Mouse (Mus musculus) right cerebral cortex, postnatal 36 days (tissue): ENCODE data around the gene Ankrd39.

ENCODE experiments used
- DNase-seq, 2 experiments: peaks; one replicate each; pipeline ENCODE4 v3.0.0; 2022; ENCODE audit warnings: low spot score in 2 of 2, mixed read lengths in 1 of 2

The Ankrd39 gene

GRCm38 (mm10) chr1:36572709-36573108 lies 25.5 kb upstream of the Ankrd39 start:
- no peak for DNase-seq

GRCm38 (mm10) chr1:36572140-36572700 lies 25.0 kb upstream of the Ankrd39 start:
- DNase-seq: no peak

GRCm38 (mm10) chr1:36571627-36572026 lies 24.4 kb upstream of the Ankrd39 start:
- no peak for DNase-seq

- no peak for DNase-seq
These were observed 23.1 kb upstream of the Ankrd39 start for GRCm38 (mm10) chr1:36570320-36570719.

GRCm38 (mm10) chr1:36569694-36570276 lies 22.5 kb upstream of the Ankrd39 start:
- DNase-seq: no peak

GRCm38 (mm10) chr1:36568776-36569175 lies 21.5 kb upstream of the Ankrd39 start:
- DNase-seq: no peak

- no peak for DNase-seq
These were observed 20.8 kb upstream of the Ankrd39 start for GRCm38 (mm10) chr1:36567818-36568603.

- DNase-seq: no peak
These were observed 19.2 kb upstream of the Ankrd39 start for GRCm38 (mm10) chr1:36566425-36566824.

- DNase-seq: no peak
These were observed 16.9 kb upstream of the Ankrd39 start for GRCm38 (mm10) chr1:36564101-36564500.

- DNase-seq: no peak
These were observed 16.4 kb upstream of the Ankrd39 start for GRCm38 (mm10) chr1:36563632-36564031.

- no peak for DNase-seq
These were observed 16.0 kb upstream of the Ankrd39 start for GRCm38 (mm10) chr1:36563197-36563596.

GRCm38 (mm10) chr1:36562388-36562787 lies 15.1 kb upstream of the Ankrd39 start:
- no peak for DNase-seq

- no peak for DNase-seq
These were observed 13.7 kb upstream of the Ankrd39 start for GRCm38 (mm10) chr1:36560903-36561302.

GRCm38 (mm10) chr1:36559888-36560287 lies 12.6 kb upstream of the Ankrd39 start:
- no peak for DNase-seq

GRCm38 (mm10) chr1:36559256-36559655 lies 12.0 kb upstream of the Ankrd39 start:
- DNase-seq: no peak

GRCm38 (mm10) chr1:36558031-36558993 lies 11.1 kb upstream of the Ankrd39 start, which contains the start of gene Sema4c:
Sema4c (minus strand) TSS chr1:36558349.
- DNase-seq: peak; percentile 53 to 66

- DNase-seq: peak; percentile 42 to 58
These were observed 10.3 kb upstream of the Ankrd39 start for GRCm38 (mm10) chr1:36557457-36558011.

- peak; percentile 79 to 87 for DNase-seq
These were observed 9.6 kb upstream of the Ankrd39 start for GRCm38 (mm10) chr1:36556553-36557456.

GRCm38 (mm10) chr1:36555798-36556395 lies 8.7 kb upstream of the Ankrd39 start:
- no peak for DNase-seq
